Mouse (Mus musculus): ENCODE data around the gene Gkap1.

DNA sequence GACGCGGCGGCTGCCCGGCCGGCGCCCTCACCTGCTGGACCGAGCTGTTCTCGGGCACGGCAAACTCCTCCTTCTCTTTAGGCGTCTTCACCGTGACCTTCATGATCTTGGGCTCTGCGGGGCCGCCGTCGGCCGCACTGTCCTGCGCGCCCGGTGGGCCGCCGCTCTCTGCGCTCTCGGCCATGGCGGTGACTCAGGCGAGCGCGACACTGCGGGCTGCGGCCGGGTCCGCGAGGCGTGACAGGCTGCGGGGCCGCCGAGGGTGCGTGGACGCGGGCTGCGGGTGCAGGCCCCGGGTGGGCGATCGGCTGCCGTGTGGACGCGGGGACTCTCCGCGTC, 60.3 kb downstream of the Gkap1 start:
- TF ChIP-seq MAFK (IDR thresholded peaks at IDR 0.05; ENCODE audit: insufficient read depth, low read depth, low read length) (no peak), HCFC1 (IDR thresholded peaks at IDR 0.05; ENCODE audit: borderline replicate concordance, insufficient read depth, low read length) (no peak), CHD2 (IDR thresholded peaks at IDR 0.05; ENCODE audit: low read depth, low read length) (no peak), ZC3H11A (IDR thresholded peaks at IDR 0.05; ENCODE audit: borderline replicate concordance, low read depth, low read length) (no peak), ZNF384 (IDR thresholded peaks at IDR 0.05; ENCODE audit: low read depth, low read length) (no peak)
